Mouse (Mus musculus): ENCODE results near the gene Slc44a1. TPM values are rescaled to one million over a fixed set of nuclear protein-coding genes. Genes with fewer than 3 reads are reported as not detected.
A peak's percentile ranks its signal among the peaks of the same experiment; 100 is the strongest.

Slc44a1 gene
- total RNA-seq, 2 experiments from 2014 or later = 109 to 114 TPM

DNA sequence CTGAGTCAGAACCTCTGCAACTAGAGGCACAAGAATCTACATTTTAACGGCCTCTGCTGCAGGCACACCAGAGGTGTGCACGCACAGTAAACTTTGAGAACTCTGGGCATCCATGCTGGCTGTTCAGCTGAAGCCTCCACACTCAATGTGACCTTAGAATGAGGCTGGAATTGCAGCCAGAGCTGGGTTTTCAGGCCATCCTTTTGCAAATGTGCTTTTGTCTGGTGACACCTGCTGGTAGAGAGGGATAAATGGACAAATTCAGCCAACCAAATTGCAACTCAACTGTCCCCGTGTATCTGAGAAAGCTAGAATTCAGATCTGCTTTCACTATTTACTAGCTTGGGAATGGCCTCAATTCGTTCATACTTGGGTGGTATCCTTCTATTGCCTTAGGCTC, 154.0 kb downstream of the Slc44a1 start:
- DNase-seq (ENCODE audit: extremely low spot score in 1 of 2, low spot score in 1 of 2) = peak; percentile 24 to 33

DNA sequence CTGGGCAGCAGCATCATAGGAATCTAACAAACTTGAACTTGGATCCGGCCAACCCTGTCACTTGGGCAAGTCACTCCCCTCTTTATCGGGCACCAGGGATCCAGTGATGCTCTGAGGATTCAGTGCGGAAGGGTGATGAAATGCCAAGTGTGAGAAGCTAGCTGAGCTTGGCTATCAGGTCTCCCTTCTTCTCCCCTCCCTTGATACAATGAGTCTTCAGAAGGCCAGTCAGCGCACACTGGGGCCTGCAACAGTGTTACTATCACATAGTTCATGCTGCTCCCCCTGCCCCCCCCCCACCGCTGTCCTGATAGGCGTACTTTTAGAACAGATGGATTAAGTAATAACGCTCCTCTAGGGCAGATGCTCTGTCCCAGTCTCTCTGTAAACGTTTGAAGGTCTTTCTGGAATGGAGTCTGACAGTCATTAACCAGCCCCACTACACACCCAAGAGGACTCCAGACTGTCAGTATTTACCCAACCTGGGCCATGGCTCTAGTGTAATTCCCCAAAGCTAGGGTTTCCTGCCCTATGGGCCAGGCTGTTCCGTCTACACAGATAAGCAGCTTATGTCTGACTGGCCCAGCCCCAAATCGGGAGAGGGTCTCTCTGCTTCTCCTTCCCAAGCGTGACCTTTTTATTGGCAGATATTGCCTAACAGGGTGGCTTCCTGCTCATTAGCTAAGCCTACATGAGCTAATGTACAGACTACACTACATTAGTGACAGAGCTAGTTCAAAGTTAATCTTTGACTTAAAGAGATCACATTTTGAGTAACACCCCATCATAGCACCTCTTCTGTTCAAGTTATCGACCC, 155.2 kb downstream of the Slc44a1 start:
- DNase-seq (ENCODE audit: extremely low spot score in 1 of 2, low spot score in 1 of 2) = no peak

DNA sequence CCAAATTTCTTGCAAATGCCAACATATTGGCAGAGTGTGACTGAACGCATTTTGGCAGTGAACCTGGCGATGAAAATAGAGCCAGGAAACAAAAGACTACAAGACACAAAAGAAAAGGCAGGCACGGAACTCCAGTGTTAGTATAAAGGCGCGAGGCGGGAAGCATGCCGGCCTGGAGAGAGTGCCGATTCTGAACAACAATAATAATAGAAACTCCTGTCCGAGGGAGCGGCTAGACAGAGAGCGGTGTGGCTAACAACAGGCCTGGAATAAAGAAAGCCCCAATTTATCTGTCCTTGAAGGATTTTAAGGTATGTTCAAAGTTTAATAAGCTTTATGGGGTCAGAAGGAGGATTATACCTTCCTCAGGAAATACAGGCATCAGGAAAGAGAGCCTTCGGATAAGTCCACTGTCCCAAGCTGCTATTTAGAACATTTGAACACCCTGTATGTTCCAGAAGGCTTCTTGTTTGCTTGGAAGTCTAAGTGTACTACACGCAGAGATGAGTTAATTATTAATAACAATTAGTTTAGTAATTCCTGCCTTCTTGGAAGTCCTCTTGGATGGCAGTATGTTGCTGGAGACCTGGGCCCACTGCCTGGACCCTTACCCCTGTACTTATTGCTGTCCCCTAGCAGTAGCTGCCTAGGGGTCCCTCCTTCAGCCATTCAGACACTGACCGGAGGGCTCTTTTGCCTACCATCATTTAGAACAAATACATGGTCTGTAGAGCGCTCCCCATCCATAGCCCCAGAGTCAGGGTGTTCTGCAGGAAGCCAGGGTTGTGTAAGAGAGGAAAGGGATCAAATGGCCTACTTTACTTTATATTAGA, 156.1 kb downstream of the Slc44a1 start:
- DNase-seq (ENCODE audit: extremely low spot score in 1 of 2, low spot score in 1 of 2) = no peak

DNA sequence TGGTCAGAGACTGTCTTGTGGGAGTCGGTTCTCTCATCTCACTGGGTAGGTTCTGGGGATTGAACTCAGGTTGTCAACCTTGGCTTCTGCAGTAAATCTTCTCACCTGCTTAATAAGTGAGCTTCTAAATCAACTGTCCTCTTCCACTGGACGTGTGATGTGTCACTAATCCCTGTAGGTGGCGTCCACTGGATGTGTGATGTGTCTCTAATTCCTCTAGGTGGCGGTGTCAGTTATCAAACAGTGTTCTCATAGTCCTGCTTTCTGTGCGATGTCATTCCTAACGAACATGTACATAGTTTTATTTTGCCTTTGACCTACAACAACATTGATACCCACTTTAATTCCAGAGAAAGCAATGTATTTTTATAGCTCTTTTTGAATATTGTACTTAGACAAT, 160.2 kb downstream of the Slc44a1 start:
- no peak for DNase-seq (ENCODE audit: extremely low spot score in 1 of 2, low spot score in 1 of 2)

DNA sequence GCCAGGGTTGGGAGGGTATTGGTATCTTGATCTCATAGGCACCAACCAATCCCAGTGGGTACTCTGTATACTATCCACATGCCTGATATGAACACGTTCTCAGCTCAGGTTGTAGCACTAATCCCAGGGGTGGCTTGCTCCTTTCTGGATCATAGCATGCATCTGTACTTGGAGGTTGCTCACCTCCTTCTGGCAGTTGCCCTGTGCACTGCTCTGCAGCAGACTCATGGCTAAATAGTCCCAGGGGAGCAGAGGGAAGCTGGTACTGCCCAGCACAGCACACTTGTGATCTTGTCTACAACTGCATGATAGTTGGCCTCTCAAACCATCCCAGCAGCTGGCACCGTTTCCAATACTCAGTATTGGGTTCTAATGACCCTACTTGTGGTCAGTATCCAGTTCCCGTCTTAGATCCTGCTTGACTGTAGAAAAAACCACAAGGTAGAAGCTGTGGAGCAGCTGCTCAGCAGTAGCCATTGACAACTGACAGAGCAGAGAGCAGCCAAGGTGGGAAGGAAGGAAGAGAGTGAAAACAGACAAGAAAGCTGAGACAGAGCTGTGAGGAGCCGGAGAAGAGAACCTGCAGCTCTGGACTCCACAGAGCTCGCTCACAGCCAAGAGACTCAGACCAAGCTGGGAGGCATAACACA, 174.5 kb downstream of the Slc44a1 start:
- DNase-seq (ENCODE audit: extremely low spot score in 1 of 2, low spot score in 1 of 2) = no peak

DNA sequence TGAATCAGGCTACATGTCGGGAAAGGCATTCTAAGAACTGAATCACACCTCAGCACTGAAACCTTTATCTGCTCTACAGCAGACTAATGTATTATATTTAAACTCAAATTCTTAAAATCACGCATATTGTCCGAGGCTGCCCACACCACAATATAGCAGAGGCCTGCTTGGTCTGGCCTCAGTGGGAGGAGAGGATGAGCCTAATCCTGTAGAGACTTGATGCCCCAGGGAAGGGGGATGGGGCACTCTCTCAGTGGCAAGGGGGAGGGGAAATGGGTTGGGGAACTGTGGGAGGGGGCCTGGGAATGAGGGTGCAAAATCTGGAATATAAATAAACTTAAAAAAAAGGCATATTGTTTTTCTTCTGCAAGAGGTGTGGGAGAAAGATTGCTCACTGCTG, 177.8 kb downstream of the Slc44a1 start:
- no peak for DNase-seq (ENCODE audit: extremely low spot score in 1 of 2, low spot score in 1 of 2)

DNA sequence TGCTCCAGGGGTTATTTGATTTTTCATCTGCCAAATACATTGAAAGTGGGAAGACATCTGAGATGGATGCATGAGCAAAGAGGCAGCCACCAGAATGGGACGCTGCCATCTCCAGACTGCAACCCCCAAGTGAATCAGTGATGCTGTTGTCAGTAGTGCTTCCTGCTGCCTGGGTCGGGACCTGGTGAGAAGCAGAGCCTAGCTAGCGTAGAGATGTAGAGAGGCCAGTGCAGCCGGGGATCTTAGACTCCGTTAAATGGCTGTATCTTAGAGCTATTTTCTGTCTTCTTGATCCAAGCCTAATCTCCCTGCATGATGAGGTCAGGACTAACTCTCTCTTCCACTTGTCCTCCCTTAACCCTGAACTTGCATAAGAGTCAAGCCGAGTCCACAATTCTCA, 179.9 kb downstream of the Slc44a1 start:
- no peak for DNase-seq (ENCODE audit: extremely low spot score in 1 of 2, low spot score in 1 of 2)

DNA sequence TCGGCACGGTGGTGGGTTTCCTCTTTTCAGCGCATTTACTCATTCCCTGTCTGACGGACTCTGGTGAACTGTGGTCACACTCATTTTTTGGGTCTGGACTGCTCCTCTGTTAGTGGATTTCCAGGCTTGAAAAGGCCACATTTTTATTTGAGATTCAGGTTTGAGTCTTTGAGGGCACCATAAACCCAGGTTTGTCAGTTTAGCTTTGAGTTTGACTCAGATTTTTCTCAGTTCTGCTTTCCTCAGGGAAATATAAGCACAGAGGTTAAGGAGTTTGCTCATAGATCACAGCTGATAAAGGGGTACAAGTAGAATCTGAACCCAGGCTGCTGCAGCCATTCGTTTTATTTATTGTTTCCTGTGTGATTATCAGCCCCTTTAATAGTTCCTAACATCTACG, 180.9 kb downstream of the Slc44a1 start:
- DNase-seq (ENCODE audit: extremely low spot score in 1 of 2, low spot score in 1 of 2) = no peak

DNA sequence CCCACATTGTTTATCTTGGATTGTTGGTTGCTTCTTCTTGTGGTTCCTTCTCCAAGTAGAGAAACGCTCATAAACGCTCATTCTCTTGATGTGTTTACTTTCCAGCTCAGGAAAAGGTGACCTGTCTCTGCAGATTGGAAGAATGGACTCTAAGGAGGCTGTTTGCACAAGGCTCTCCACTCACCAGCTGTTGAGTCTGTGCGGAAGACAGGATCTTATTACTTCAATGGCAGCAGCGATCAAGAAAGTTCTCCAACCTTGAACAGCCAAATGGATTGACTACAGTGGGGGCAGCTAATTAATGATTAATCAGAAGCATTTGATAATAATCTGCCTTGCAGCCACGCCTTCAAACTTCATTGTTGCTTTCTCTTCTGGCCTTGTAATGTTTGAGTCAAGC, 181.3 kb downstream of the Slc44a1 start:
- no peak for DNase-seq (ENCODE audit: extremely low spot score in 1 of 2, low spot score in 1 of 2)

DNA sequence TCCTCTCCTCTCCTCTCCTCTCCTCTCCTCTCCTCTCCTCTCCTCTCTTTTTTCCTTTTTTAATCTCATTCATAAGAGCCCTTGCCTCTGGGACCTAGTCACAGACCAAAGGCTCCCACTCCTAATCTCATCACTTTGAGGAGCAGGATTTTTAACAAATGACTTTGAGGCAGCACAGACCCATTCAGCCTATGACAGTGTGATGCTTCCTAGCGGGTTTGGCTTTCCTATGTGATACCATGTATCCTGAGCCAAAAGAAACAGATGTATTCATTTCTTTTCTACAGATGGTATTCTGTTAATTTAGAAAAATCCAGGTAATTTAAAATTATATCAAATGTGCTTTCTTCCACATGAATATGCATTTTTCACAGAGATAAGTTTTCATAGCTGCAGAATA, 183.5 kb downstream of the Slc44a1 start:
- DNase-seq (ENCODE audit: extremely low spot score in 1 of 2, low spot score in 1 of 2) = no peak

DNA sequence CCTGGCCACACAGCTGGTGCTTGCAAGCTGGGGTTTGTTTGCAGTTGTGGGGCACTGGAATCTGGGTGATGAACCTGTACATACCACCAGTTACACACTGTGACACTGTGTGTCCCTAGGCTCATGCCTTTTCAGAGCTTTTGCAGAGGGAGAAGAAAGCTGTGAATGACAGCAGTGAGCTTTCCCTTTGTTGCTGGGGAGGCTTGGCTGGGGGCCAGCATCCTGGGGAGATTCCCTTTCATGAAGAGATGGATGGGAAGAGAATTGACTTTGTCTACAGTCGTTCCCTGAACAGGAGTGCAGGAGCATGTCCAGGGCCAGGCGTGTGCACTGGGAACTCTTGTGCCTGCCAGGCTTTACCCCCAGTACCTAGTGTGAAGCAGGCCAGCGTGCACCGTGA, 184.6 kb downstream of the Slc44a1 start:
- peak; percentile 40 to 52 for DNase-seq (ENCODE audit: extremely low spot score in 1 of 2, low spot score in 1 of 2)

DNA sequence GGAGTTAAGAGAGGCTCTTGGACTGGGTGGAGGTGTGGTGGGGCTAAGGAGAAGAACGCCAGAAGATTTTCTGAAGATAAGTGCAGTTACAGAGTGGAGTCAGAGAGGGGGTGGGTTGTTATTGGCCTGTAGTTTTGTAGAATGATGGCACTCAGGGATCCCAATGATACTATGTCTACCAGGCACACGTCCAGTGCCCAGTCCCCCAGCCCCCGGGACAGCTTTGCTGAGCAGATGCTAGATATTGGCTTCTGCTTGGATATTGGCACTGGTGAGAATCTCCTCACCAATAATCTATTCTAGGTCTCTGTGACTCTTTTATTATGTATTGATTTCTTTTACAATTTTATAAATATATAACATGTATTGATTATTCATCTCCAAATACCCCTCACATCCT, 185.1 kb downstream of the Slc44a1 start:
- no peak for DNase-seq (ENCODE audit: extremely low spot score in 1 of 2, low spot score in 1 of 2)

DNA sequence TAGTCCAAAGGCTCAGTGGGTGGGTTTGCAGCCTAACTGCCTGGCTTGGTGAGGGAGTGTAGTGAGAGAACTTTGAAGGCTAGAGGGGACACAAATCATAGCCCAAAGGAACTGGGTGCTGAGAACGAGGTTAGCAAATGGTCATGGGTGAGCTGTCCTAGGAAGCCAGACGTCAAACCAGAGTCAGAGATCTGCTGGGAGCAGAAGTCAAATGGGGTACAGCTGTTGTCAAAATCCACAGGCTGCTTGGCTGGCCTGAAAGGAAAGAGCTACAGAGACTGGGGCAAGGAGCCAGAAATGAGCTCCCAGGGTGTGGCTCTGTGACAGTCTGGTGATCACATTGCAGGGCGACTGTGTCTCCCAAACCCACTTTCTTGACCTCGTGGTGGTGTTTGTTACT, 188.7 kb downstream of the Slc44a1 start:
- no peak for DNase-seq (ENCODE audit: extremely low spot score in 1 of 2, low spot score in 1 of 2)

DNA sequence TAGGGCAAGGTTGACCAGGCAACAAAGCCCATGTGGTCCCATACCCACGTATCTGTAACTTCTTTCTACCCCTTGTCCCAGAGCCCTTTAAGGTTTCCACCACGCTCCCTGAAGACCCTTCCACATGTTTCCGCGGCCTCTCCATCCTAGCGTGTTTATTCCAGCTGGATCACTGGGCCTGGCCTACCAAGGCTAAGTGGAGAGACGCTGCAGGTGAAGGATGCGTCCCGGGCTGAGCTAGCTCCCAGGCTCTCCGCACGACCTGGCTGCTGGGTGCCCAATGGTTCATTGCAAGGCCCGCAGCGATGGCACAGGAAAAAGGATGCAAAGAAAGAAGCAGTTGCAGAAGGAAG, 190.7 kb downstream of the Slc44a1 start:
- no peak for DNase-seq (ENCODE audit: extremely low spot score in 1 of 2, low spot score in 1 of 2)

DNA sequence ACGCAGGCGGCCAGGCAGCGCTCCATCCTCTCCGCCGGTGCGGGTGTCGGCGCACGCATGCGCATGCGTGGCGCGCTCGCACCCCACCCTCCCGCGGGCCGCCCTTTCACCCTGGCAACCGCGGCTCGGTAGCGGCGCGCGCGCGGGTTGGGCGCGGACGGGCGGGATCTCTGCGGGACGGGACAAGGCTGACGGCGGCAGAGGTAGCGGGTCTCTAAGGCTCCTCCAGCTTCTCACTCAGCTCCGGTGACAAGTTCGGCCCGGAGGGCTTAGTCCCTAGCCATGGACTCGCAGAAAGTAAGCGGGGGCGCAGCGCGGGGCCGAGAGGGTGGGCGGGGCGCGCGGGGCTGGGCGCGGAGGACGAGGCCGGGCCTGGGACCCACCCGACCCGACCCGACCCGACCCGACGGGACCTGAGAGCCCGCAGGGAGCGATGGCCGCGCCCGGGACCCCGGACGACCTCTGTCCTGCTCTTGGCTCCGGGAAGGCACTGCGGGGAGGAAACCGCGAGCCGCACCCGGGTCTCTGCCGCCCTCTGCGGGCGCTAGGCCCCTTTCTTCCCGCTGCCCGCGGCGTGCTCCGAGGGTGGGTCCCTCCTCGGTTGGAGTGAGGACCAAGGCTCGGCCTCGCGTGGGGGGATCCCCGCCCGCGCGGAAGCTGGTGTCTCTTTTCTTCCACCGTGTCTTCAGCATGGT, 191.2 kb downstream of the Slc44a1 start, which contains the start of gene Fsd1l:
Fsd1l (plus strand) TSS at position 156 of the 695 bp plus-strand sequence.
- DNase-seq (ENCODE audit: extremely low spot score in 1 of 2, low spot score in 1 of 2) = peak; percentile 80

DNA sequence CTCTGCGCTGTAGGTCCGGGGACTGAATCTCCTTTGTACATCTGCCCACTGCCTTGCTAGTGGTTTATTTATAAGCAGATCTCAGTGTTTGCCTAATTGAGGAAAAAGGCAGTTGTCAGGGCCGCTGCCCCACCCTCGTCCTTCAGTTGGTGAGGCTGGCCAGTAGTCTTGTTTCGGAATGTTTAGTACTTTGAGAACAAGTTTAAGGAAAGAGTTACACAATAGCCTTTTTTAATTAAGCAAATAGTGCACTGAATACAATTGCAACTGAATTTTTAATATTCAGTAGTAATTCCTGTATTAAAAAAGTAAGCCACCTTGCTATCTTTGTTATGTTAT, 191.8 kb downstream of the Slc44a1 start:
- no peak for DNase-seq (ENCODE audit: extremely low spot score in 1 of 2, low spot score in 1 of 2)

DNA sequence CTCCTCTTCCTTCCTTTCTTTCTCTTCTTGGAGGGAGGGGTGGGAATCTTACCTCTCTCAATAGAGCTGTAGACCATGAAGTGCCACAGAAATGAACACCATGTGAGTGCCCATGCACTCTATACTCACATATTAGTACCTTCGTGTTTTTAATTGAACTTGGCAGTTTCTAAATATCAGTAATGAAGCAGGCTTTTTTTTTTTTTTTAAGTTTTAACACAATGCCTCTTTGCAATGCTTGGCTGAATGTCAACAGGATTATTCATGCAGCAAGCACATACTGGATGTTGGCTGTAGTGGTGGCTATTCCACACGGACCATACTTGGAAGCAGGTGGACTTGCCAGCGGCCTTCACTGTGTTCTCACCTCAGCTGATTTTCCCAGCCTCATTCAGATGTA, 195.1 kb downstream of the Slc44a1 start:
- DNase-seq (ENCODE audit: extremely low spot score in 1 of 2, low spot score in 1 of 2) = no peak

DNA sequence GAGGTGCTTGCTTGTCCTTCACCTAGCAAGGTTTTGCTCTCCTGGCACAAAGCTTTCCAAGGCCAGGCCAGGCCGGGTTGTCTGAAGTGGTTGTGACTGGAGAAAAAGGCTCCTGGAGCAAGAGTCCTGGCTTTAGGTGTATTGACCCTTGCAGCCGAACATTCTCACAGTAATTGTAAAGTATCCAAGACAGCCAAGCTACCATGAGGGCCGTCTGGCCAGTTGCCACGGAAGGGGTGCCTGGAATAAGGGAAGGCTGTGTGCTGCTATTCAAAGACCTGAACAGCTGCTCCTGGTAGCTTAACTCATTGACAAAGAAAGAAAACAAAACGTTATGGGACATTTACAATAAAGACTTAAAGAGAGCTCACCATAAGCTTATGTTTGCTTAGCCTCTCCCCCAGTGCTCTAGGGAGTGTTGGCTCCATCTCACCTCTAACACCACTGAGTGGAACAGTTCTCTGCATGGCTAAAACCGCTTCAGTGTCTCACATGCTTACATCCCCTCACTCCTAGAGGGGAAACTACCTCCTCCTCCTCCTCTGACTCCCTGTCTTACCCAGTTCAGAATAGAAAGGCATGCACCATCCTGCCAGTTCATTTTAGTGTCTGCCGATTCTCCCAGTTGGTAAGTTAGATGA, 197.2 kb downstream of the Slc44a1 start:
- no peak for DNase-seq (ENCODE audit: extremely low spot score in 1 of 2, low spot score in 1 of 2)

DNA sequence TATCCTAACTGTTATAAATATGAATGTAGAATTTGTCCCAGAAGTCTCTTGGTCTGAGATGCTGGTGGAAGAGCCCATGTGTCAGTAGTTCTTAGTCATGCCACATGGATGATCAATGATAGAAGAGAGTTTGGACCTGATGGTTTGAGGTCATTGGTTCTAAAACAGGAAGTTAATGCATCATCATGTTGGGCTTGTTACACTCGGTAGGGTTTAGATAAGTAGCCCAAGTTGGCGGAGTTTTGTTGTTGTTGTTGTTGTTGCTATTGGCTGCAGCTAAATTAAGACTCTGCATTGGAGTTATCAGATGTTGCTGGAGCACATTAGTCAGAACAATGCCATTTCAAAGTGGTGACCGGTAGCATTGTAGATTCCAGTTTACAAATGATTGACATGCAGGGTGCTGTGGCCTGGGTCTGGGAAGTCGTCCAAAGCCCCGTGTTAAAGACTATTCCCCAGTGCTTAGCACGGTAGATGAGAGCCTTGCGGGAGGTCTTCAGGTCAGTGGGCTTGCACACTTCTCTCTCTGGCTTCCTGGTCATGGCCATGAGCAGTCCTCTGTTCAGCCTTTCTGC, 198.4 kb downstream of the Slc44a1 start:
- no peak for DNase-seq (ENCODE audit: extremely low spot score in 1 of 2, low spot score in 1 of 2)

DNA sequence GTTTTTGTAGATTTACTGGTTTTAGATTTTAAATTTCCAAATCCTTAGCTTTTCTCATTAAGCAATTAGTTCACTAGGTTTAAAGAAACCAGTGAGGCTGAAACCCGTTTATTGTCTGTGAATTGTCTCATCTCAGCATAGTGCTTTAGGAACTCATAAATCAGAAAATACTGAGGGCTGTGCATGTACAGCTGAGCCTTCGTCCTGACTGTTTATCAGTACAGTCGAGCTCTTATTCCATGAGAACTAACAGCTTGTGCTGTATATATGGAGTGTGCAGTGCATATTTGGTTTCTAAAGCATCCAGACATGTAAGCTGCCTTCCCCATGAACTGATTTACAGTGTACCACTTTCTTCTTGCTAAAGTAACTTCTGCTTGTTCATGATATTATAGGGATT, 217.8 kb downstream of the Slc44a1 start:
- no peak for DNase-seq (ENCODE audit: extremely low spot score in 1 of 2, low spot score in 1 of 2)
